Mouse (Mus musculus): Measurements from ENCODE around the gene 1500011B03Rik. TPM values are rescaled to one million over a fixed set of nuclear protein-coding genes. Genes with fewer than 3 reads are reported as not detected.

The 1500011B03Rik gene
- polyA plus RNA-seq, 1 experiment from 2014 or later = 306 TPM

GRCm38 (mm10) chr5:114772456-114773203 is 50.6 kb downstream of the 1500011B03Rik start:
- peak overlapping the region; percentile 94 for H3K9ac ChIP-seq (ENCODE audit: low read depth, low read length)
- H3K27me3 ChIP-seq (ENCODE audit: control insufficient read depth, insufficient read depth, low read depth, low read length) = no peaks in the 10 kb centered on the region
- no peaks in the 10 kb centered on the region for H3K9me3 ChIP-seq (replicated peaks; ENCODE audit: control insufficient read depth, low read length, poor library complexity, severe bottlenecking)
- H3K4me1 ChIP-seq (ENCODE audit: control insufficient read depth, insufficient read depth, low read length) = peaks cover 33% of the 10 kb centered on the region
- peak overlapping the region; percentile 78 for H3K27ac ChIP-seq (ENCODE audit: low read length)
- no peaks in the 10 kb centered on the region for H3K36me3 ChIP-seq (ENCODE audit: control insufficient read depth, insufficient read depth, low read length)
- peak overlapping the region; percentile 60 for H3K4me2 ChIP-seq (ENCODE audit: low read length)
- under 1% methylated on average over 28 of the region's 57 CpGs for WGBS
- peak; percentile 47; the same call in 1 of the 2 replicates for ATAC-seq
- peak overlapping the region; percentile 81 for H3K4me3 ChIP-seq (ENCODE audit: low read depth, low read length)

GRCm38 (mm10) chr5:114771796-114772195 is 51.5 kb downstream of the 1500011B03Rik start:
- H3K9ac ChIP-seq (ENCODE audit: low read depth, low read length) = peak overlapping the region; percentile 25; the same call in 1 of the 2 replicates

GRCm38 (mm10) chr5:114769786-114770185 is 53.5 kb downstream of the 1500011B03Rik start:
- Histone ChIP-seq H3K4me1 (ENCODE audit: control insufficient read depth, insufficient read depth, low read length) (peaks cover 20% of the 10 kb centered on the region), H3K27me3 (ENCODE audit: control insufficient read depth, insufficient read depth, low read depth, low read length) (no peaks in the 10 kb centered on the region), H3K36me3 (ENCODE audit: control insufficient read depth, insufficient read depth, low read length) (peaks cover 2% of the 10 kb centered on the region; the same call in 1 of the 2 replicates), H3K4me2 (ENCODE audit: low read length) (no peak overlapping the region), H3K9me3 (replicated peaks; ENCODE audit: control insufficient read depth, low read length, poor library complexity, severe bottlenecking) (no peaks in the 10 kb centered on the region), H3K27ac (ENCODE audit: low read length) (no peak overlapping the region), H3K4me3 (ENCODE audit: low read depth, low read length) (no peak overlapping the region), H3K9ac (ENCODE audit: low read depth, low read length) (no peak overlapping the region)
- ATAC-seq = no peak
- 93% methylated on average over 8 of the region's 8 CpGs for WGBS

More at GRCm38 (mm10) chr5:114771796-114772195, 51.5 kb downstream of the 1500011B03Rik start:
- Histone ChIP-seq H3K4me2 (ENCODE audit: low read length) (peak overlapping the region; percentile 60), H3K27ac (ENCODE audit: low read length) (no peak overlapping the region; the same call in 1 of the 2 replicates), H3K27me3 (ENCODE audit: control insufficient read depth, insufficient read depth, low read depth, low read length) (no peaks in the 10 kb centered on the region), H3K4me1 (ENCODE audit: control insufficient read depth, insufficient read depth, low read length) (peaks cover 30% of the 10 kb centered on the region), H3K9me3 (replicated peaks; ENCODE audit: control insufficient read depth, low read length, poor library complexity, severe bottlenecking) (no peaks in the 10 kb centered on the region), H3K4me3 (ENCODE audit: low read depth, low read length) (peak overlapping the region; percentile 81), H3K36me3 (ENCODE audit: control insufficient read depth, insufficient read depth, low read length) (no peaks in the 10 kb centered on the region)
- no peak for ATAC-seq
- WGBS = 76% methylated on average over 8 of the region's 8 CpGs

GRCm38 (mm10) chr5:114767185-114767584 is 56.1 kb downstream of the 1500011B03Rik start:
- peaks cover 18% of the 10 kb centered on the region for H3K4me1 ChIP-seq (ENCODE audit: control insufficient read depth, insufficient read depth, low read length)
- no peak overlapping the region for H3K27ac ChIP-seq (ENCODE audit: low read length)
- no peak overlapping the region for H3K9ac ChIP-seq (ENCODE audit: low read depth, low read length)
- no peak for ATAC-seq
- no peak overlapping the region for H3K4me2 ChIP-seq (ENCODE audit: low read length)
- no peaks in the 10 kb centered on the region for H3K9me3 ChIP-seq (replicated peaks; ENCODE audit: control insufficient read depth, low read length, poor library complexity, severe bottlenecking)
- no peaks in the 10 kb centered on the region for H3K27me3 ChIP-seq (ENCODE audit: control insufficient read depth, insufficient read depth, low read depth, low read length)
- 85% methylated on average over 7 of the region's 7 CpGs for WGBS
- peaks cover 11% of the 10 kb centered on the region for H3K36me3 ChIP-seq (ENCODE audit: control insufficient read depth, insufficient read depth, low read length)
- H3K4me3 ChIP-seq (ENCODE audit: low read depth, low read length) = no peak overlapping the region

- H3K4me1 ChIP-seq (ENCODE audit: control insufficient read depth, insufficient read depth, low read length) = peaks cover 13% of the 10 kb centered on the region
- H3K36me3 ChIP-seq (ENCODE audit: control insufficient read depth, insufficient read depth, low read length) = peaks cover 11% of the 10 kb centered on the region
- ATAC-seq = no peak
- H3K9me3 ChIP-seq (replicated peaks; ENCODE audit: control insufficient read depth, low read length, poor library complexity, severe bottlenecking) = no peaks in the 10 kb centered on the region
- H3K9ac ChIP-seq (ENCODE audit: low read depth, low read length) = no peak overlapping the region
- 96% methylated on average over 8 of the region's 8 CpGs for WGBS
- no peak overlapping the region for H3K4me3 ChIP-seq (ENCODE audit: low read depth, low read length)
- H3K4me2 ChIP-seq (ENCODE audit: low read length) = no peak overlapping the region
- no peaks in the 10 kb centered on the region for H3K27me3 ChIP-seq (ENCODE audit: control insufficient read depth, insufficient read depth, low read depth, low read length)
- no peak overlapping the region for H3K27ac ChIP-seq (ENCODE audit: low read length)
Observed at GRCm38 (mm10) chr5:114766686-114767085, 56.6 kb downstream of the 1500011B03Rik start.

GRCm38 (mm10) chr5:114764812-114765735 is 58.2 kb downstream of the 1500011B03Rik start:
- Histone ChIP-seq H3K4me1 (ENCODE audit: control insufficient read depth, insufficient read depth, low read length) (peaks cover 3% of the 10 kb centered on the region; the same call in 1 of the 2 replicates), H3K4me2 (ENCODE audit: low read length) (no peak overlapping the region), H3K4me3 (ENCODE audit: low read depth, low read length) (no peak overlapping the region), H3K9me3 (replicated peaks; ENCODE audit: control insufficient read depth, low read length, poor library complexity, severe bottlenecking) (no peaks in the 10 kb centered on the region), H3K27me3 (ENCODE audit: control insufficient read depth, insufficient read depth, low read depth, low read length) (no peaks in the 10 kb centered on the region), H3K36me3 (ENCODE audit: control insufficient read depth, insufficient read depth, low read length) (peaks cover 19% of the 10 kb centered on the region), H3K9ac (ENCODE audit: low read depth, low read length) (no peak overlapping the region), H3K27ac (ENCODE audit: low read length) (no peak overlapping the region)
- no peak for ATAC-seq
- WGBS = 87% methylated on average over 18 of the region's 18 CpGs

- H3K9me3 ChIP-seq (replicated peaks; ENCODE audit: control insufficient read depth, low read length, poor library complexity, severe bottlenecking) = no peaks in the 10 kb centered on the region
- no peak overlapping the region for H3K4me2 ChIP-seq (ENCODE audit: low read length)
- no peaks in the 10 kb centered on the region for H3K27me3 ChIP-seq (ENCODE audit: control insufficient read depth, insufficient read depth, low read depth, low read length)
- no peaks in the 10 kb centered on the region for H3K4me1 ChIP-seq (ENCODE audit: control insufficient read depth, insufficient read depth, low read length)
- H3K4me3 ChIP-seq (ENCODE audit: low read depth, low read length) = no peak overlapping the region
- no peak overlapping the region for H3K27ac ChIP-seq (ENCODE audit: low read length)
- WGBS = 88% methylated on average over 8 of the region's 8 CpGs
- no peak overlapping the region for H3K9ac ChIP-seq (ENCODE audit: low read depth, low read length)
- peaks cover 28% of the 10 kb centered on the region for H3K36me3 ChIP-seq (ENCODE audit: control insufficient read depth, insufficient read depth, low read length)
- no peak for ATAC-seq
Observed at GRCm38 (mm10) chr5:114761980-114762379, 61.3 kb downstream of the 1500011B03Rik start.

GRCm38 (mm10) chr5:114759536-114760090 is 63.7 kb downstream of the 1500011B03Rik start:
- 95% methylated on average over 5 of the region's 5 CpGs for WGBS
- no peak for ATAC-seq

More at GRCm38 (mm10) chr5:114759536-114760090, 63.7 kb downstream of the 1500011B03Rik start:
- H3K4me1 ChIP-seq (ENCODE audit: control insufficient read depth, insufficient read depth, low read length) = no peaks in the 10 kb centered on the region
- H3K27ac ChIP-seq (ENCODE audit: low read length) = no peak overlapping the region
- H3K9ac ChIP-seq (ENCODE audit: low read depth, low read length) = no peak overlapping the region
- H3K9me3 ChIP-seq (replicated peaks; ENCODE audit: control insufficient read depth, low read length, poor library complexity, severe bottlenecking) = no peaks in the 10 kb centered on the region
- H3K27me3 ChIP-seq (ENCODE audit: control insufficient read depth, insufficient read depth, low read depth, low read length) = no peaks in the 10 kb centered on the region
- no peak overlapping the region for H3K4me3 ChIP-seq (ENCODE audit: low read depth, low read length)
- peaks cover 29% of the 10 kb centered on the region for H3K36me3 ChIP-seq (ENCODE audit: control insufficient read depth, insufficient read depth, low read length)
- no peak overlapping the region for H3K4me2 ChIP-seq (ENCODE audit: low read length)
